Mouse (Mus musculus): Measurements from ENCODE around the gene Rab6a.

The Rab6a gene

DNA sequence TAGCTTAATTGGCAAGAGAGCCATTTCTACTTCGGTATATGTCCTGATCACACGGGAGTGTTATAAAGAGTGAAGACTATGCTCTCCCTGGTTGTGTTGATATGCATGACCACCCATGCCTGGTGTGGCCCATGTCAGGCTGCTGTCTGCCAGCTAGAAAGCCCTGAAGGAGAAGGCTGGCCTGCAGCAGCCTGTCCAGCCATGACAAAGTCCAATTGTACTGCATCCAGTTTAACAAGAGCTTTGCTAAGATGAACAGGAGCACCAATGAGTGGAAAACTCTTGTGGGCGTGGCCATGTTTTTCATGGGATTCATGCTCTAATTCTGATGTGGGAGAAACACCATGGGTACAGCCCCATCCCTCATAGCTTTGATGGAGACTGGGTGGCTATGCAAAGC, 17.3 kb downstream of the Rab6a start:
- no peak for DNase-seq

DNA sequence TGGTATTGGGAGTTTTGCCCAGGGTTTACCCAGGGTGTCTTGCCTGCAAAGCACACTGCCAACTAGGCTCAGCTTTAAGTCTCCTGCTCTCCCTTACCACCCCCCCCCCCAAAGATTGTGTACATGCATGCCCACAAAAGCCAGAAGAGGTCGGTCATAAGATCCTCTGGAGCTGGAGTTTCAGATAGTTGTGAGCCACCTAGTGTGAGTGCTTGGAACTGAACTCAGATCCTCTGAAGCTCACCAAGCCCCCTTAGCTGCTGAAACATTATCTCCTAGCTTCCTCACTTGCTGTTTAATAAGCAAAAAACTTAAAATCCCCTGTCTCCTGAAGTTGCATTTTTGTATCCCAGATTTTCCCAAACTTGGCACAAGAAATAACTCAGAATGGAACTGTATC, 30.4 kb downstream of the Rab6a start:
- DNase-seq: peak; percentile 38 to 54

DNA sequence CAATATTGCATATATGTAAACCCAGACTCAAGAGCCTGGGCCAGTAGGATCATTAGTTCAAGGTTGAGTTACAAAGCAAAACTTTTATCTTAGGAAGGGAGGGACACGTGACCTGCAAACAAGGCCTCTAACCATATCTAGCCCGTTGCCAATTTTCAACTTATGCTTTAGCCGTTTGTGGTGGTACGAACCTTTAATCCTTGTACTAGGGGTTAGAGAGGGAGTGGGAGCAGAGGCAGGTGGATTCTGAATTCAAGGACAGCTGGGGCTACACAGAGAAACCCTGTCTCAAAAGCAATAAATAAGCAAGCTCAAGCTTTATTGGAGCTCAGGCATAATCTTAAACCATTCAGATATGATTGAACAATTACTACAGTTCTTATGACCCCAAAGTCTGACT, 35.2 kb downstream of the Rab6a start:
- DNase-seq: no peak

DNA sequence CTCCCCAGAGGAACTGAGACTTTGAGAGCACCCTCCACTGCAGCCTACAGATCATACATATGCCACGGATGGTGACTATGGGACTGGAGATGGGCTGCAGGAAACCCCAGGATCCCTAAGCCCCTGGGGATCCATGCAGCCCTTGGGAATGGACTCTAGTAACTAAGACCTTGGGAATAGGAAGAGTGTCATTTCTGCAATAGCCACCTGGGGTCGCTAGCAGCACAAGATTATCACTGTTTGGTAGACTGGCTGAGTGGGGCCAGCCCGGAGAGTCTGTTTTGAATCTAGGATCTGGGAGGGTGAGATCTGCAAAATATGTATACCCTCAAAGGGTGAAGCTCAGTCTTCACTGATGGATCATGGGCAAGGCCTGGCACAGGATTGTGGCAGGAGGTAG, 37.9 kb downstream of the Rab6a start:
- peak; percentile 55 to 78 for DNase-seq

DNA sequence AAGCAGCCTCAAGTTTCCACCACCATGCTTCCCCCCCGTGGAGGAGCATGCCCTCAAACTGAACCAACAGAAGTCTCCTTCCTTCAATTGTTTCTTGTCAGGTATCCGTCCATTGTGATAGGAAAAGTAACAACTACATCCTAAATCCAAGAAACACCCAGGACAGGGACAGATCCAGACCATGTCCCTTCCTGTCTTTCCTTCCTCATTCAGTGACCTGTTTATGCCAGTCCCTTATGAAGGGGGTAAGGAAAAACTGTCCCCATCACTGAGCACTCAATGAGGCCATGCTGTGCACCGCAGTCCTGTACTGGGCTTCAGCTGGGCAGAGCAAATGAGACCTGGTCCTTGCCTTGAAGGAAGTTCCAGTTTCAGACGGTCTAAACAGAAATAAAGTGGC, 41.9 kb downstream of the Rab6a start:
- no peak for DNase-seq

DNA sequence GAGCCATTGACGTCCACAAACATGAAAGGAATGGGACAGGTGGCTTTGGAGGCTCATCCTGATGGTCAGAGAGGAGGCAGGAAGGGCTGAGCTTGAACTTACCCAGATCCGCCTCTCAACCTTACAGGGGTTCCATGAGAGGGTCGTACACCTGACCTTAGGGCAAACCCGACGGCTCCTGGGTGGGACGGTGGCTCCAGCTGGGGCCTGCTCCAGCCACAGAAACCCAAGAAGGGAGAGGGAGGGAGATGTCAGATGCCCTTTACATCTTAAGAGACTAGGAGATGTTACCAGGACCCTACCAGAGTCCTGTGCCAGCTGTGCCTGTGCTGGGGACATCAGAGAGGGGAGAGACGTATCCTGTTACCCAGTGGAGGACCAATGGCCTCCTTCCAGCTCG, 42.6 kb downstream of the Rab6a start:
- DNase-seq: no peak

DNA sequence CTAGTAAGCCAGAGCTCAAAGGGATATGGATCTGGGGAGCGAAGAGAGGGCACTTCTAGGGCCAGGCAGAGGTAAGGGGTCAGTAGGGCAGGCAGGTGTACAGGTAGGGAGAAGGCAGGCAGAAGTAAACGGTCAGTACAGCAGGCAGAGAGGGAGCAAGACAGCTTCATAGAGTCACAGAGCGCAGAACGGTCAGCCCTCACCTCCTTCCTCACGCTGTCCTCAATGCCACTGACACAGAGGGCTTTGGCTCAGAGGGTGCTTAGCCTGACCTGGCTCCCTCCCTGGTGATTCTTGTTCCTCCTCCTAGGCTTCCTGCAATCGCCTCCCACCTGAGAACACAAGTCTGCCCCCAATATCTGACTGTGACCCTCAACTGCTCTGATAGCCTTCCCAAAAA, 43.2 kb downstream of the Rab6a start:
- DNase-seq: no peak

DNA sequence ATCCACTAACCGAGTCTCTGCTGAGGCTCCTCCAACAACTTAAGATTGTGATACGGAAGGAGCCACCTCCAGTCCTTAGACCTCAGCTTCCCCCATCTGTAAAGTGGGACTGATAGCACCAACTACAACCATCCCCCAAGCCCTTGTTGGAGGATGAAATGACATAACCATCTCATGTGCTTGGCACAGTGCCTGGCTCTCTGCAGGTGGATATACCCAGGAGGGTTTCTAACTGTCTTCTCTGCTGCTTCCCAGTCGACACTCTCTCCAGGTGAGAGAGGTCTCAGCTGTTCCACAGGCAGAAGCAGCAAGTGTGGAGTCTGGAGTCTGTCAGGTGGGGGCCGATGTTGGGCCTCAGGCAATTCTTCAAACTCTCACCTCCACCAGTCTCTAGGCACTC, 43.8 kb downstream of the Rab6a start:
- no peak for DNase-seq

DNA sequence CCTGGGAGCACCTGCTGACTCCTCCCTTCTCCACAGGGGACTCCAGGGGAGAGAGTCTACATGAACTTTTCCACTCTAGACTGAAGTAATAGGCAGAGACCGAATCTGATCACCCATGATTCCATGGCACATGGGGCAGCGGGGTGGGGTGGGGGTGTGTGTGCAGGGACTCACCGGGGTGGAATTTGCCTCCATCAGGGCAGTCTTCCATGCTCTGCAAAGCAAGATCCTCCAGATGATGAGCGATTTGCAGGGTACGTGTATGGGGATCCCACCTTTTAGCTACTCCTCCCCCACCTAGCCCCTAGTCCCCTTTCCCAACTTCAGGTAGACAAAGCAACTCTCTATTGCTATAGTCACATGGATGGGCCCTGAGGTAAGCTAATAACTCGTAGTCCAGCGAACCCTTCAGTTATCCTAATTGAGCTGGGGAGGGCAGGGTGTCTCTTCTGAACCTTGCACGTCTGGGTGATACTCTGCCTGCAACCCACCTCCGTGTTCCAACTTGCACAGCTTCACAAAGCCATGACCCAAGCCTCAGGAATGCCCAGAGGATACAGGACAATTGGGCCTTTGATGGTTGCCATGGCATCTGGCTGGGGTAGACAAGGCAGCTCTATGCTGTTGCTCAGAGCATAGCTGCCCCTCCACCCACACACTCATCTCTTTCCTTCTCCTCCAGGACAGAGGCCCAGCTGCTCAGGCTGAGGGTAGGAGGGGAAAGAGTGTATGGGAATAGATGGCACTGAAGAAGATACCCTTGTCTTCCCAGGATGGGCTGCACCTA, 46.5 kb downstream of the Rab6a start:
- no peak for DNase-seq

DNA sequence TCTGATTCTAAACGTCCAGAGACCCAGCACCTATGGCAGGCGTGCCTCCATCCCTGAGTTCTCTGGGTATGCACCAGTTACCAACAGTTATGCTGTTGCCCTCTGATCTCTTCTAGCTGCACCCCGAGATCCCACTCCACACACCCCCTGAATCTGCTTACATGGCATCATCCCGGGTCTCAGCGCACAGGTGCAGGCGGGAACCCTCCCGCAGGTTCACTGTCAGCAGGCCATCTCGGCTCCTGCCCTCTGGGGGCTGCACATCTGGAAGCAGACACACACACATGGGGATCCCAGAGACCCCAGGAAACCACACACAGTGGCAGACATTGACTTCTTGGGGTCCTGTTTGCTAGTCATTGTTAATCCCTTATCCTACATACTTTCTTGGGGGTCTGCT, 47.2 kb downstream of the Rab6a start:
- DNase-seq: no peak

DNA sequence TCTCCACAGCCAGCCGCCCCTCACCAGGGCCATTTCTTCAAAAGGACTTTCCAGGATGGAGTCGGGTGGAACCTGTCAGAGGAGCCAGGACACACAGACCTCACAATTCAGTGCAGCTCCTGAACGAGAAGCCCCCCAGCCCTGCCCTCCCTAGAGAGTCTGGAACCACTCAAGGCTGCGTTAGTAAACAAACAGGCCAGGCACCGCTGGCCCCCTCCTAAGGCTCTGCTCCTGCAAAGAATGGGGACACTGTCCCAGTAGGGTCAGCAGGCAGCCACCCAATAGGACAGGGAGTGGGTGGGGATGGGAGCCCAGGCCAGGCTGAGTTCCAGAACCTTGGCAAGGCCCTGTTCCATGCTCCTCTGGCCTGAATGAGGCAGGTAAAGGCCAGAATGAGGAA, 49.5 kb downstream of the Rab6a start:
- DNase-seq: no peak

DNA sequence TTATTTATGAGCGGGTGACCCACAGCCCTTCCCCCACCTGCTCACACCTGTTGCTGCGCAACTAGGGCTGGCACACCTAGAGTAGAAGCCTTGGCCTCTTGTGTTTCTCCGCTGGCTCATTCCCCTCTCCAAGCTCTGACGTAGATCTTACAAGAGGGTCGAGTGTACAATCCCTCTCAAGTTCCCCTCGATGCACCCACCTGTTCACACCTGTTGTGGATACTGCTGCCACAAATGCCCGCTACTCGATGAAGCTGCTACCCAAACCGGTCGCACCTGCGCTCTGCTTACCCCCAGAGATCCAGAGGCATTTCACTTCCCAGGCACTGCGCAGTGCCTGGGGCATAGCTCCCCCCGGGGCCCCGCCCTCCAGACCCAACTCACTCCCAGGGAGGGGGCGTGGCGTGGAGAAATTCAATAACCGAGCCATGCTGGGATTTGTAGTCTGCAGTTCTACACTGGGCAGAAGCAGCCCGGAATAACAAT, 50.9 kb downstream of the Rab6a start:
- peak in 1 of 2 experiments; percentile 22 for DNase-seq

DNA sequence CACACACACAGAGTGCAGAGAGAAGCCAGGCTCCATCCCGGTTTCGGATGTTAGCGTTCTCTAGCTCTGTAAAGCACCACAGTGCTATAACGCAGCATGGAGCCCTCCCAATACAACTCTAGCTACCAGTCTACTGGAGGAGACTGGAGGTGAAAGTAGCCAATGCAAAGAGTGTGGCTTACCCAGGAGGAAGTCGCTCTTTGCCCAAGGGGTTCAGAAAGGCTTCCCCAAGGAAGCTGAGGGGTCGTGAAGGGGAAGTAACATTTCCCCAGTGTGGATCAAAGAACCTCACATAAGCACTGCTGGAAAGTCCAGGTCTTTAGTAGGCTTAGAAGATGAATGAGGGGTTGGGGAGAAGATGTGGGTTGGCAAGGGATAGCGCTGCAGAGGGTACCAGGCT, 54.1 kb downstream of the Rab6a start:
- DNase-seq: no peak

DNA sequence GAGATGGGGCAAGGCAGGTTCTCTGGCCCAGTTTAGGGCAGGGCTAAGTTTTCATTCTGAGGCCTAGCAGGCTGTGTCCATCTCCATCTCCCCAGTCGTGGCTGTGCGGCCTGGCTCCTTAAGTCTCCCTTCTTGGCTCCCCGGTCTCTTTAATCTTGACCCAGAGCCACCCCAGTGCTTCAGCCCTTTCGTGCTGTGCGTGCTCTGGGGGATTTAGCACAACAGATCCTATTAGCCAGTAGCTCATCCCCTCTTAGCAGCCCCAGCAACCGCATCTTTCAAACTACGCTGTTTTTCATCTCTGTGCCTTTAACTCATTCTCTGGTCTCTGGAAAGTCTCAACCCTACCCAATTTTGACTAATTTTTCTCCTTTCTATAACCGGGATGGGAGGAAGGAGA, 55.0 kb downstream of the Rab6a start, which contains the start of gene Plekhb1:
Gene Plekhb1, minus strand, starts transcription at position 184 of the 400 bp plus-strand sequence.
- DNase-seq: no peak

DNA sequence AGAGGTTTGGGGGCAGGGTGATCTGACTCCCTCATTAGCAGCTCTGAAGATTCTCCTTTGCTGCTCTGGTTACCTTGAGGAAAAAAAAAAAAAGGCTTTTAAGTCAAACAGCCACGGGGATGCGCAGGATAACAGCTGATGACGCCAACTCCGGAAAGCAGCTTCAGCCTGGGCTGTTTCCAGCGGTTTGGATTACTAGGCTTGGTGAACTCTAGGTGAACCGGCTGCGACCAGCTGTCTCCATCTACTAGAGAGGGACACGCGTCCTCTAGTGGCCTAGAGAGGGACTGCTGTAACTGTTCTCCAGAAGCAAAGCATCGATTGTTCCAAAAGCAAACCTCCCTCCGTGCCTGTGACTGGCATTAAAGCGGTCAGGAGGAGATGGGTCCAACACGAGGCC, 56.0 kb downstream of the Rab6a start:
- DNase-seq: peak; percentile 88 to 95

DNA sequence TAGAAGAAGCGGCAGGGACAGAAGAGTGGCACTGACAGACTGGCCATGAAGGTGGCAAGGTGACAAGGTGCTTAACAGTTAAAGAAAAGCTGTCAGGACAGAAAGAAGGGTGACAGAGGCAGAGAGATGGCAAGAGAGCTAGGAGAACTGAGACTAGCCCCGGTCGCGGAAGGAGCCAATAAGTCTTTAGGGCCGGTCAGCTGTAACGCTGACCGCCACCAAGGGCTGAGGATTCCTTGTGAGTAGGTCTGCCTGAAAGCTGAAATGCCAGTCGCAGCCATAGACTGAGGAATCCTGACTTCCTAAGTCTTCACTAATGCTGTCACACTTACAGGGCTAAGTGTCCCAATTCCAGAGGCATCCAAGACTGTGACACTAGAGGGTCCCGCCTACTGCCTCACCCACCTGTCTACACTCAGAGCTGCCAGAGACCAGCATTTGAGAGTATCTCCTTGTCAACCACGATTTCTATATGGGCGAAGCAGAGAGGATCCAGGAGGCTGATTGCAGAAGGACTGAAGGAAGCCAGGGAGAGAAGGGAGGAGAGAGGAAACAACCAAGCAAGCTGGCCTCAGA, 56.6 kb downstream of the Rab6a start:
- no peak for DNase-seq

DNA sequence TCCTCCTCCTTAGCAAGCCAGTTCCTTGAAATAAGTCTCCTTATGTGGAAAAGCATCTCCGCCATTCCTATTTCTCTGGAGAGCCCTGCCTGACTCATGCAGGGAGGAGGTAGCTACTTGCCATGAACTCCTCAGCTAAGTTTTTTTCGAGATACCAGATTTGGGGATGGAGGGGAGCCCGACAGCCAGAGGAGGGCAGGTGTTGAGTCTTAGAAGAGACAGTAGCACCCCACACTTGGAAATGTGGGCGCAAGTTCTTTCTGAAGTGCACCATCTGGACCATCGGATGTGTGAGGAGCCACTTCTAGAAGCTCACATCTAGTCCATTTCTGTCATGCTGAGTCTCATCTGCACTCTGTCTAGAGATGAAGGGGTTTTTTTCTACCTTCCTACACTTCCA, 63.4 kb downstream of the Rab6a start:
- DNase-seq: no peak

DNA sequence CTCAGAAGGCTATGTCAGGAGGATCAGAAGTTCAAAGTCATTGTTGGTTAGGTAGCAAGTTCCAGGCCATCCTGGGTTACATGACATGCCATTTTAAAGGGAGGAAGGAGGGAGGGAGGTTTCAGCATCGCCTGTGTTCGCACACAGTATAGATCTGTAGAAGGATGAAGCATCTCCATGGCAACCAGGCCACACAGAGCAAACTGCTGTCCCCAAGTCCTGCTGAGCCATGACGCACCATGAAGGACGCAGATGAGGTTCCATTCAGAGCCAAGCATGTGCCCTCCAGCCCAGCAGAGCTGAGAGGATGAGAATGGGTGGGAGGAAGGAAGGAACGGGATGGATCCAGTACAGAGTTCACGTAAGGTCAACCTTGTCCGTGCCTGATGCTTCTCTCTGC, 66.2 kb downstream of the Rab6a start:
- no peak for DNase-seq

DNA sequence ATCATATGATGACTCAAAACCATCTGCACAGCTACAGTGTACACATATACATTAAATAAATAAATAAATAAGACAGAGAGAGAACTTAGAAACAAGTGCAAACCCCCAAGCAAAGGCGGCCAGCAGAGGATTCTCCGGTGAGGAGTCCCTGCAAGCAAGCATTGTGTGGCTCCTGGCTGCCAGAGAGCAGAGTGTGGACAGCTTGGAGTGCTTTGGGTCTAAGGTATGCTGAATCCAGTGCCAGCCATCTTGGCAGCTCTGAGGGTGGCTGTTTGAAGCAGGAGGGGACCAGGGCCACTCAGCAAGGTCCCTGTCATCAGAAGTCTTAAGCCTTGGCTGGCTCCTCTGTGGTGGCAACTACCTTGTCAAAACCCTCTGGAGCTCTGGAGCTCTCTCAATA, 67.7 kb downstream of the Rab6a start:
- no peak for DNase-seq

DNA sequence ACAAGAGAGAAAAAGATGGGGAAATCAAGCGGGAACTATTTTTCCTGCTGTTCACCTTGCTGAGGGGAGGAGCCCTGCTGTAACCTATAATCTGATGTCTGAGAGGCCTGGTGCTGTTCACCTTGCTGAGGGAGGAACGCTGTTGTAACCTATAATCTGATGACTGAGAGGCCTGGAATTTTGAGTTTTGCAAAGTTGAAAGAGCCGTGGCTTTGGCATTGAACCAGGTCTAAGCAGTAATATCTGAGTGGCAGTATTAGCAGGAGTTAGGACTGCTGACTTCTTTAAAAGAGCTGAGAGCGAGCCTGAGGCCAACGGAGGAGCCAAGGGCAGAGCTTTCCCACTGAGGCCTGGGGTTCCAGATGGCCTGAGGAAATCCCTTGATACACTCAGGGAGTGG, 70.8 kb downstream of the Rab6a start:
- no peak for DNase-seq

DNA sequence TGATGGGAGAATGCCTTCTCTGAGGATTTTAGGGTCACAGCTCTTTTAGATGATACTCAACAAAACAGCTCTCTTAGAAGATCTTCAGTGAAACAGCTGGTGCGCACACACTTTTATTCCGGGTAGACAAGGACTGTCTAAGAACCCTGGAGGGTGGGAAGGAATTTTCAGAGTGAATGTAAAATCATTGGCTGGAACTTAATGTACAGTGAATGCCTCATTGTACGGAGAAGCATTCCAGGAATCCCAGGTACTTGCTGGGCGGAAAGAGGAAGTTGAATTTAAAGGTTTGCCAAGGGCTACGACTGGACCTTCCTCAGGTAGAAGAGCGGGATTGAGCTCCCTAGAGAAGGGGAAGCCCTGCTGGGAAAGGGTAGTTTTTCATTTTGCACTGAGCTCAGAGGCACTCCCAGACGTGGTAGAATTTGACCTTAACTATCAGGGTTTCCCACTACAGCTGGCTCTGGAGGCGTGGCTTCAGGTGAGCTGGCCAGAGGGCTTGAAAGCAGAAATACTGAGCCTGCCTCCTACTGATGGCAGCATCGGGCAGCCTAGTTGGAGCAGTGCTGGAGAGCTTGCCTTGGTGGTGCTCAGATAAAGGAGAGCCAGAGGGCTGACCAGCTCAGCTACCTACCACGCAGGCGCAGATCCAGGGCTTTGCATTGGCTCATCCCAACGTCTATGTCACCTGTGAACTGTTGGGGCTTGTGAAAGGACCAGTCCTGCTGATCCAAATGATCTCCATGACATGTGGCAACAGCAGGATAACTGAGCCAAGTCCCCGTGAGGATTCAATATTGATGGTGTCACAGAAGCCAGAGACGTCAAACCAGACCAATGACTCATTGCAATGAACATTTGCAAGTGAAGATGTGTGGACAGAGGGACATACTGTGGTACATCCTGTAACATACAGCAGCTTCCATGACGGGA, 72.0 kb downstream of the Rab6a start:
- no peak for DNase-seq

DNA sequence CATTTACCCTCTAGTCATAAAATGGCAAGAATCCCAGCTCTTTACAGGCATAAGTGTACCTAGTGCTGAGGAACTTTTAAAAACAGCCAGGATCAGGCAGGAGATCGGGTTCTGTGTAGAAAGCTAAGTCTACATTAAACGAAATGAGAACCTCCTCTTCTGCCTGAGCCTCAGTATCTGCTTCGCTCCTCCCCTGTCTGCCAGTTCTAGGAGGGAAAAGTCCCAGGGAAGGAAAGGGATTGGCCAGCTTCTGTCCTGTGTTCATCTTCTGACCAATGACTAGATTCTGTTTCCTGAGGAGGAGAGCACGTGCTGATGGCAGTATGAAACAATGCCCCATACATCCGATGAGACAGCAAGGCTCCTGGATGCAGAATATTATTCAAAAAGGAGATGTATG, 73.9 kb downstream of the Rab6a start:
- DNase-seq: no peak

DNA sequence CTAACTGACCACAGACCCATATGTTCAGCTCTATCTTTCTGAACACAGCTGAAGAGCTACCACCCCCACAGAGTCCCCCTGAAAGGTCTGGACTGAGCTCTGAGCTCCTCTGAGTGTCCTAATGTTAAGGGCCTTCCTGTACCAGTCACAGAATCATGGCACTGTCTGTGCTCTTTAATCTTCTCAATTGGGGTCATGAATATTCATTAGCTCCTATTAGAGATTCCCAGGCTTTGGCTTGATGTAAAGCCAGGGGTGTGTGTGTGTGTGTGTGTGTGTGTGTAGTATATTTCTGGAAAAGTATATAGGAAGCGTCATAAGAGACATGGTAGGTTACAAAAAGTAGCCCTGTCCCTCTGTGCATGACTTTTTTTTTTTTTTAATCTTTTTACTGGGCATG, 76.0 kb downstream of the Rab6a start:
- DNase-seq: no peak

DNA sequence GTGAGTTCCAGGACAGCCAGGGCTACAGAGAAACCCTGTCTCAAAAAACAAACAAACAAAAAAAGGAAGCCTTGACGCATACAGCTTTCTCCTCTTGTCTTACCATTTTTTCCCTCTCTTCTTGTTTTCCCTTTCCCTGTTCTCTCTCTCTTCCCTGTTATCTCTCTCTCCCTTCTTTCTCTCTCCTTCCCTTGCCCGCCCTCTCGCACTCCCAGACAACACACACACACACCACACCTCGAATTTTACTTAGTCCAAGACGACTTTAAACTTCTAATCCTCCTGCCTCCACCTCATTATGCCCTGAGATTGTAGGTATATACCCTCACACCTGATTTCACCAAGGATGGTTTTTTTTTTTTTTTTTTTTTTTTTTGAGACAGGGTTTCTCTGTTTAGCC, 76.9 kb downstream of the Rab6a start:
- DNase-seq: no peak

Data from cerebellum, postnatal 14 days (tissue).